Mouse (Mus musculus) erythroblast, embryonic 14.5 days (primary cell): ENCODE results near the gene Ubqln1. TPM values are rescaled to one million over a fixed set of nuclear protein-coding genes. Genes with fewer than 3 reads are reported as not detected.
A peak's percentile ranks its signal among the peaks of the same experiment; 100 is the strongest.

Source experiments
- H3K27me3 ChIP-seq: 2 replicates; pipeline ENCODE4 v1.6.1; 2012; ENCODE audit warnings: inconsistent platforms; ENCODE audit not compliant: control insufficient read depth
- H3K36me3 ChIP-seq: 2 replicates; pipeline ENCODE4 v1.6.1; 2012; ENCODE audit warnings: mild to moderate bottlenecking, inconsistent platforms; ENCODE audit not compliant: control insufficient read depth
- H3K4me1 ChIP-seq: 2 replicates; pipeline ENCODE4 v1.6.1; 2012; ENCODE audit warnings: inconsistent platforms; ENCODE audit not compliant: control insufficient read depth
- H3K4me3 ChIP-seq: replicated peaks from 2 replicates; pipeline ENCODE3; 2012; ENCODE audit warnings: moderate library complexity, mild to moderate bottlenecking, inconsistent platforms
- H3K9me3 ChIP-seq: 2 replicates; pipeline ENCODE4 v1.6.1; 2012; ENCODE audit warnings: low read length, inconsistent platforms, mixed read lengths; ENCODE audit not compliant: control insufficient read depth
- GATA1 ChIP-seq: IDR thresholded peaks from 2 replicates; pipeline ENCODE4 v1.6.1; 2012; ENCODE audit warnings: low read length, inconsistent platforms, mixed read lengths
- TAL1 ChIP-seq: IDR thresholded peaks from 3 replicates; pipeline ENCODE4 v1.6.1; 2012; ENCODE audit warnings: low read length, inconsistent platforms, mixed read lengths
- polyA plus RNA-seq: library from polyadenylated mRNA; stranded (reverse); fragments of >175 nt; gene quantifications from 2 replicates; pipeline ENCODE4 v1.2.3, GENCODE M21; 2012

Ubqln1 gene
- polyA plus RNA-seq: 4.3 TPM in 2 replicates

GRCm38 (mm10) chr13:58215592-58216341, at the start of gene Ubqln1:
Gene Ubqln1 (minus strand): TSS chr13:58215653.
- peaks cover 32% of the 10 kb centered on the region for H3K4me1 ChIP-seq
- no peaks in the 10 kb centered on the region; the same call in 1 of the 2 replicates for H3K27me3 ChIP-seq
- H3K36me3 ChIP-seq: peaks cover 7% of the 10 kb centered on the region
- no peak for TF ChIP-seq GATA1
- TF ChIP-seq TAL1: no peak
- no peaks in the 10 kb centered on the region for H3K9me3 ChIP-seq
- H3K4me3 ChIP-seq: peak within 1 kb of the TSS; percentile 99

GRCm38 (mm10) chr13:58263546-58263945, 48.1 kb upstream of the Ubqln1 start:
- H3K4me3 ChIP-seq: no peak overlapping the region
- TF ChIP-seq GATA1 (no peak), TAL1 (no peak)
- H3K4me1 ChIP-seq: no peaks in the 10 kb centered on the region
- H3K27me3 ChIP-seq: no peaks in the 10 kb centered on the region
- H3K9me3 ChIP-seq: no peaks in the 10 kb centered on the region
- H3K36me3 ChIP-seq: no peaks in the 10 kb centered on the region

GRCm38 (mm10) chr13:58261674-58262073, 46.2 kb upstream of the Ubqln1 start:
- no peaks in the 10 kb centered on the region for H3K4me1 ChIP-seq
- no peaks in the 10 kb centered on the region for H3K9me3 ChIP-seq
- no peaks in the 10 kb centered on the region for H3K36me3 ChIP-seq
- no peaks in the 10 kb centered on the region for H3K27me3 ChIP-seq
- H3K4me3 ChIP-seq: no peak overlapping the region
- TF ChIP-seq TAL1 (no peak), GATA1 (no peak)

- TF ChIP-seq TAL1: no peak
- TF ChIP-seq GATA1: no peak
- H3K27me3 ChIP-seq: no peaks in the 10 kb centered on the region
Measured at GRCm38 (mm10) chr13:58253268-58253667, 37.8 kb upstream of the Ubqln1 start.

GRCm38 (mm10) chr13:58248957-58249356, 33.5 kb upstream of the Ubqln1 start:
- no peak overlapping the region for H3K4me3 ChIP-seq
- no peaks in the 10 kb centered on the region for H3K9me3 ChIP-seq
- no peaks in the 10 kb centered on the region for H3K36me3 ChIP-seq
- no peaks in the 10 kb centered on the region for H3K27me3 ChIP-seq
- TF ChIP-seq TAL1 (no peak), GATA1 (no peak)
- peaks cover 8% of the 10 kb centered on the region for H3K4me1 ChIP-seq

More at GRCm38 (mm10) chr13:58253268-58253667, 37.8 kb upstream of the Ubqln1 start:
- H3K4me1 ChIP-seq: no peaks in the 10 kb centered on the region
- no peaks in the 10 kb centered on the region for H3K36me3 ChIP-seq
- no peaks in the 10 kb centered on the region for H3K9me3 ChIP-seq
- no peak overlapping the region for H3K4me3 ChIP-seq

- no peaks in the 10 kb centered on the region for H3K36me3 ChIP-seq
- no peaks in the 10 kb centered on the region for H3K27me3 ChIP-seq
- H3K9me3 ChIP-seq: no peaks in the 10 kb centered on the region
- no peaks in the 10 kb centered on the region for H3K4me1 ChIP-seq
- TF ChIP-seq TAL1: no peak
- no peak for TF ChIP-seq GATA1
- no peak overlapping the region for H3K4me3 ChIP-seq
Measured at GRCm38 (mm10) chr13:58236536-58236935, 21.1 kb upstream of the Ubqln1 start.

- no peaks in the 10 kb centered on the region for H3K9me3 ChIP-seq
- H3K4me1 ChIP-seq: peaks cover 8% of the 10 kb centered on the region
- H3K4me3 ChIP-seq: no peak overlapping the region
- H3K27me3 ChIP-seq: no peaks in the 10 kb centered on the region
- no peaks in the 10 kb centered on the region for H3K36me3 ChIP-seq
- TF ChIP-seq GATA1: no peak
Measured at GRCm38 (mm10) chr13:58232611-58233010, 17.2 kb upstream of the Ubqln1 start.

- H3K36me3 ChIP-seq: no peaks in the 10 kb centered on the region
- no peaks in the 10 kb centered on the region for H3K27me3 ChIP-seq
- H3K9me3 ChIP-seq: no peaks in the 10 kb centered on the region
- H3K4me3 ChIP-seq: no peak overlapping the region
- H3K4me1 ChIP-seq: peaks cover 8% of the 10 kb centered on the region
- TF ChIP-seq GATA1: no peak
- TF ChIP-seq TAL1: no peak
Measured at GRCm38 (mm10) chr13:58232070-58232469, 16.6 kb upstream of the Ubqln1 start.

GRCm38 (mm10) chr13:58228624-58229023, 13.2 kb upstream of the Ubqln1 start:
- no peaks in the 10 kb centered on the region for H3K9me3 ChIP-seq
- no peaks in the 10 kb centered on the region for H3K36me3 ChIP-seq
- H3K4me1 ChIP-seq: peaks cover 8% of the 10 kb centered on the region
- H3K4me3 ChIP-seq: no peak overlapping the region
- no peaks in the 10 kb centered on the region for H3K27me3 ChIP-seq
- no peak for TF ChIP-seq TAL1
- no peak for TF ChIP-seq GATA1

- Histone ChIP-seq H3K36me3 (no peaks in the 10 kb centered on the region), H3K4me3 (no peak overlapping the region), H3K4me1 (peaks cover 8% of the 10 kb centered on the region), H3K27me3 (no peaks in the 10 kb centered on the region), H3K9me3 (no peaks in the 10 kb centered on the region)
- TF ChIP-seq TAL1 (no peak), GATA1 (no peak)
Measured at GRCm38 (mm10) chr13:58225694-58226093, 10.2 kb upstream of the Ubqln1 start.
